Mouse (Mus musculus) heart, adult 18-20 months (tissue): Measurements from ENCODE around the gene Olfr1034. TPM values are rescaled to one million over a fixed set of nuclear protein-coding genes. Genes with fewer than 3 reads are reported as not detected.
"Not testable (repeated sequence)": the region's sequence is repeated elsewhere in the genome, so short reads cannot be mapped to it uniquely, and the experiment has no call there.

ENCODE experiments used
- DNase-seq, 2 experiments: peaks; one replicate each; pipeline ENCODE4 v3.0.0; 2021 to 2022; ENCODE audit warnings: mixed read lengths in 1 of 2
- long read RNA-seq, 2 experiments: library from polyadenylated mRNA; stranded (forward); transcript quantifications; one replicate each; pipeline ENCODE4 v2.0.0; 2021
- total RNA-seq, 2 experiments: library from RNA; stranded (reverse); gene quantifications; 2 replicates each; pipeline ENCODE4 v1.2.3; 2021

Olfr1034 gene
- total RNA-seq: under 1 TPM; 0.07 to 0.23 TPM
- long read RNA-seq, experiment 1: 0 reads
- long read RNA-seq, experiment 2: 0 reads

DNA sequence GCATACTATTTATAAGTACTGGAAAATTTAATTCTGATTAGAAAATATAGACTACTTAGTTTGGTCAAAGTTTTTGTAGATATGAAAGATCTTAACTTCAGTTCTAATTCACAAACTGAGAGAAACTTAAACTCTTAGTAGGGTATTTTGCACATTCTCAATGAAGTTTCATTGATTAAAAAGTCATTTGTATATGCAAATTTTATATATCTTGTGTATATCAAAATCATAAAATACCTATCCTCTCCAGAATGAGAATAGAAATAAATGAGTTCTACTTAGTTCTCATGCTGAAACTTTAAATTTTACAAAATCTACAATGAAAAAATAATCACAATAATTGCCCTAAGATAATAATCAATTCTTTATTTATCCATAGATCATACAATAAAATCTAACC is at the start of gene Olfr1034:
Gene Olfr1034, plus strand, starts transcription at position 301 of the 400 bp plus-strand sequence.
- no peak for DNase-seq

DNA sequence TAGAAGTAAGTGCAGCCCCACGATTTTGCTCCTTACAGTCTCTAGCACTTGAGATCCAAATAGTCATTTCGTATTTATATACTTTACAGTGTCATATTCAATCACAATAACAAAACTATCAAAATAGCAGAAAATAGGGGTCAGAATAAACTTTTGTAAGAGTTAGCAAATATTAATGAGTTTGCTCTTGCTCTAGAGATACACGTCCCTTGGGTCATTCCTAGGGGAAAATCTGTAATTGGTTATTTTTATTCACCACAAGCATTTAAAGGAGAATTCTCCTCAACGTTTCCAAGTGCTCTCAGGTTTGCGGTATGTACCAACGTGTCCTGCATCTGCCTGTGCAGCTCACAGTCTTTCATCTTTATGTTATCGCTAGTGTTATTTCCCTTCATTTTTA is 40.4 kb upstream of the Olfr1034 start, which contains the start of gene Olfr1032:
Gene Olfr1032, plus strand, starts transcription at position 301 of the 400 bp plus-strand sequence.
- DNase-seq: no peak

DNA sequence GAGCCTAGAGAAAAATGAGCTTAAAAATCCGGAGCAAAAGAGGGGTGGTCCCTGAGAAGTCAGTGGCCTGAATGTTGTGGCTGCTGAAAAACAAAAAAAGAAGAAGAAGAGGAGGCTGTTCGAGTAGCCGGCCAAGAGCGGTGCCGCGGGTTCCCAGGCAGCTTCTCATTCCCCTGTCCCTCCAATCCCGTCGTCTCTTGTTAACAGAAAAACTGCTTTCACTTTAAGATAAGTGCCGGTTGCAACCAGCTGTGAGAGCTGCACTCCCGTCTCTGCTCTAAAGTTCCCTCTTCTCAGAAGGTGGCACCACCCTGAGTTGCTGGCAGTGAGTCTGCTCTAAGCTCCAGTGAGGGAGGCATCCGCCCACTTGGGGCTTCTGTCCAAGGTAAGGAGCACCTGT is 25.3 kb upstream of the Olfr1034 start, which contains the start of gene Olfr1033:
Gene Olfr1033, plus strand, starts transcription at position 228 of the 400 bp plus-strand sequence.
- peak; percentile 37 to 54 for DNase-seq

DNA sequence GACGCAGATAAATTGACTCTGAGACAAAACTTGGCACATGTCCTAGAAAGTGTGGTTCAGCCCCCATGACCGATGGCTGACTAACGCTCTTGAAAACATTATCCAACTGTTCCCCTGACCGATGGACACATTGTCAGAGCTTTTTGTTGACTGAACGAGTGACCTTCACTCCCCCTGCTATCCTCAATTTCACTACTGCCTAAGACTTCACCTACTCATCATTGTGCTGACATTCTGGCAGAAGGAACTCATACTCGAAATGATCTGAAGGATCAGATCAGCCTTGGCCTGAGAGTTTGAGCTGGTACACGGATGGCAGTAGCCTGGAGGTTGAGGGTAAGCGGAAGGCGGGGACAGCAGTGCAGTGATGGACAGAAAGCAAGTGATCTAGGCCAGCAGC is 24.1 kb upstream of the Olfr1034 start:
- DNase-seq: not testable (repeated sequence)

DNA sequence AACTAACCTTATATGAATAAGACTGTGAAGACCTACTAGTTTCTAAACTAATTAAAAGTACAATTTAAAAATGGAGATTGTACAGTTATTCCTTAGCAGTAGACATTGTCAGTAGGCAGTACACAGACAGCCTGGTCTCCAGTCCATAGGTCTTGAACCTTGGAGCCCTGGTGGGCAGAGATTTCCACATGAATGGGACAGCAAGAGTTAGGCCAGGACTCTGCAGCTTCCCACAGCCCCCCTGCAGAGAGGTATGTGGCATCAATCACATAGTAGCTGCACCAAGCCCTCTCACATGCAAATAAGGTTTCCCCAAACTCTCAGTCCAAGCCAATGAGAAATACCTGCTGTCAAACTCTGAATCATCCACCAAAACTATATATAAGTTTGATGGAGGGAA is 5.1 kb downstream of the Olfr1034 start:
- DNase-seq: not testable (repeated sequence)

DNA sequence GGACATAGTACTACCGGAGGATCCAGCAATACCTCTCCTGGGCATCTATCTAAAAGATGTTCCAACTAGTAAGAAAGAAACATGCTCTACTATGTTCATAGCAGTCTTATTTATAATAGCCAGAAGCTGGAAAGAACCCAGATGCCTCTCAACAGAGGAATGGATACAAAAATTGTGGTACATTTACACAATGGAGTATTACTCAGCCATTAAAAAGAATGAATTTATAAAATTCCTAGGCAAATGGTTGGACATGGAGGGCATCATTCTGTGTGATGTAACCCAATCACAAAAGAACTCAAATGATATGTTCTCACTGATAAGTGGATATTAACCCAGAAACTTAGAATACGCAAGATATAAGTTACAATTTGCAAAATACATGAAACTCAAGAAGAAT is 18.1 kb downstream of the Olfr1034 start:
- not testable (repeated sequence) for DNase-seq

DNA sequence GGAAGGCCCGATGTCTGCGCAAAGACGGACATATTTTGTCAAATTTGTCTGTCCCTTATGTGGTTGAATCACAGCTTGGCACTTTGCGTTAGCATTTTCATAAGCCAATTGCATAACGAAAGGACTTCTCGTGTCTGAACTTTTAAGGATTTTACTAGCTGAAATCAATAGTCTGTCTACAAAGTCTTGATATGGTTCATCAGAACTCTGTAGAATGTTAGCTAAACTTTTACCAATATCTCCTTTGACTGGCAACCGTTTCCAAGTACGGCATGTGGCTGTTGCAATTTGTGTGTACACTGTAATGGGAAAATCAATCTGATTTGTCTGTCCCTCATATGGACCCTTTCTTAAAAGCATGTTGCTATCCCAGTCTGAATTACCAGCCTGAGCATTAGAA is 24.5 kb downstream of the Olfr1034 start:
- DNase-seq: no peak

DNA sequence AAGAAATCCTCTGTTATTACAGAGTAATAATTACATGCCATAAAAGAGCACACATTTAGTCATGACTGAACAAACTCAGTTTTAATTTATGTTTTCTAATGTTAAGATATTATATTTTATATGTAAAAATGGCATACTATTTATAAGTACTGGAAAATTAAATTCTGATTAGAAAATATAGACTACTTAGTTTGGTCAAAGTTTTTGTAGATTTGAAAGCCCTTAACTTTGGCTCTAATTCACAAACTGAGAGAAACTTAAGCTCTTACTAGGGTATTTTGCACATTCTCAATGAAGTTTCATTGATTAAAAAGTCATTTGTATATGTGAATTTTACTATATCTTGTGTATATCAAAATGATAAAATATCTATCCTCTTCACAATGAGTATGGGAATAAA is 28.0 kb downstream of the Olfr1034 start, which contains the start of gene Olfr1036:
Gene Olfr1036, plus strand, starts transcription at position 301 of the 400 bp plus-strand sequence.
- not testable (repeated sequence) for DNase-seq

DNA sequence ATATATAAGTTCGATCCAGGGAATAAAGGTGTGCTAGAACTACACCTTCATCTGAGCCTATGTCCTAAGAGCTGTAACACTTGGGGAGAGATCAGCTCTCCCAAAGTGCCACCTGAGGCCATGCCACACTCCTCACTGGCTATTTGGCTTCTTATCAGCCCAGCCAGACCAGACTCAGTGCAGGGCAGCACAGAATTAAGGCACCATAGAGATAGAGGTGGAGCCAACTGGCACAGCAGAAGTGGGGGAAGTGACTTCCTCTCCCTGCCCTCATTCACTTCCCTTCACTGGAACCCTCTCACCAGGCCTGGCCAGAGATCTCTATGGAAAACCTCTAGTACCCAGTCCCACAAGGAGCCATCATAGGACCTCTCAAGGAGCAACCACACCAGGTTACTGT is 34.8 kb downstream of the Olfr1034 start:
- not testable (repeated sequence) for DNase-seq

DNA sequence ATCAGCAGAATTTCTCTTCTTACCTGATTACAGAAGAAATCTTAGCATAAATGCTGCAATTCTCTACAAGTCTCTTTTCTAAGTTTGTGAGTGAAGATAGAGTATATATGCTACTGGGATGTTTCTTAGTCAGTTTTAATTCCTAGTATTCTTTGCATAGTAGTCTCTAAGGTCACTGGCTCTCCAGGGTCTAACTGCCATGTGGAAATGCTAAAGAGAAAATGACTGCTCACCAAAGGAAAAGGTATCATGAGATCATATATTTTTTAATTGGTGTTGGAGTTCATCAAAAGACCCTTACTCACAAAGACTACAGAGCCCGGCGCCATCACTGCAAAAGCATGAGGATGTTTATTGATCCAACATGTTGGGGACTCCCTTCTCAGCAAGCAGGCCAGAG is 41.6 kb downstream of the Olfr1034 start, which contains the start of gene Olfr1037:
Gene Olfr1037, minus strand, starts transcription at position 101 of the 400 bp plus-strand sequence.
- DNase-seq: no peak

Other genes starting within 250 kb of the Olfr1034 start
- not detected for gene Olfr1016, start 243.3 kb upstream of the Olfr1034 start, total RNA-seq
- gene Olfr1018, start 227.4 kb upstream of the Olfr1034 start, total RNA-seq: not detected
- gene Olfr1019, start 200.4 kb upstream of the Olfr1034 start, total RNA-seq: not detected
- gene Olfr1020, start 198.8 kb upstream of the Olfr1034 start, total RNA-seq: not detected
- not detected for gene Olfr1022, start 177.3 kb upstream of the Olfr1034 start, total RNA-seq
- not detected for gene Olfr1023, start 160.2 kb upstream of the Olfr1034 start, total RNA-seq
- gene Olfr1024, start 140.8 kb upstream of the Olfr1034 start, total RNA-seq: not detected
- gene Olfr1025-ps1, start 130.7 kb upstream of the Olfr1034 start, total RNA-seq: not detected
- not detected for gene Olfr1026, start 124.3 kb upstream of the Olfr1034 start, total RNA-seq
- not detected for gene Olfr1028, start 95.4 kb upstream of the Olfr1034 start, total RNA-seq
- not detected for gene Olfr1029, start 72.0 kb upstream of the Olfr1034 start, total RNA-seq
- gene Olfr1030, start 66.6 kb upstream of the Olfr1034 start, total RNA-seq: not detected
- not detected for gene Olfr1031, start 55.6 kb upstream of the Olfr1034 start, total RNA-seq
- gene Olfr1032, start 40.3 kb upstream of the Olfr1034 start, total RNA-seq: not detected
- 1 to 10 TPM; 5.0 to 6.7 TPM for gene Olfr1033, start 25.2 kb upstream of the Olfr1034 start, total RNA-seq
- not detected for gene Olfr1036, start 28.1 kb downstream of the Olfr1034 start, total RNA-seq
- gene Olfr1037, start 41.5 kb downstream of the Olfr1034 start, total RNA-seq: not detected
- not detected for gene Olfr1039, start 90.1 kb downstream of the Olfr1034 start, total RNA-seq
- not detected for gene Olfr1040, start 100.9 kb downstream of the Olfr1034 start, total RNA-seq
- gene Olfr1042, start 116.0 kb downstream of the Olfr1034 start, total RNA-seq: not detected
- gene Olfr1043, start 121.7 kb downstream of the Olfr1034 start, total RNA-seq: not detected
- not detected for gene Olfr1044, start 132.0 kb downstream of the Olfr1034 start, total RNA-seq
- gene Olfr52, start 139.8 kb downstream of the Olfr1034 start, total RNA-seq: not detected
- gene Olfr1045, start 157.1 kb downstream of the Olfr1034 start, total RNA-seq: not detected
- gene Olfr1046, start 173.5 kb downstream of the Olfr1034 start, total RNA-seq: not detected
- gene Olfr1047, start 185.5 kb downstream of the Olfr1034 start, total RNA-seq: not detected
- not detected for gene Olfr1048, start 194.4 kb downstream of the Olfr1034 start, total RNA-seq
- not detected for gene Olfr1049, start 212.5 kb downstream of the Olfr1034 start, total RNA-seq
- gene Olfr1051, start 233.2 kb downstream of the Olfr1034 start, total RNA-seq: not detected
- not detected for gene Olfr1052, start 246.6 kb downstream of the Olfr1034 start, total RNA-seq